ENCODE assay signal across 8 mouse cellular contexts in the genomic region with DNA sequence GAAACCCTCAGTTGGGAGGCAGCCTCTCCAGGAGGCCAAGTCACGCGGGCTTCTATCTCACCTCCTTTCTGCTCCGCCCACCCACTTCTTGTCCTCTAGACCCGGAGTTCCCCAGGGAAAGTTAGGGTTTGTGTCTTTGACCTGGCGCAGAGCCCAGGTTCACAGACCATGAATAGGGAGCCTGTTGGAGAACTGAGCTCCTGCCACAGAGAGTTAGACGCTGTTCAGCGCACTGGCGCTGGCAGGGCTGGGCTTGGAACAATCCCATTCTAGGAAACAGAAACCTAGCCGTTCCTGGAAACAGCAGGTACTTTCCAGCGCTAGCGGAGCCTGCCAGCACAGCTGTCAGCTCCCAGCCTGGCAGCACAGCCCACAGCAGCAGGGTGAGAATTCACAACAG. TPM values are rescaled to one million over a fixed set of nuclear protein-coding genes. Genes with fewer than 3 reads are reported as not detected.
DNase-seq lines count a peak whose midpoint lies in the region; ATAC-seq and TF ChIP-seq lines count a peak whose summit lies in the region.

No protein-coding gene starts in this region.

- DNase-seq in kidney, adult 2 months, result peak; percentile 98
- DNase-seq in adrenal gland, postnatal 25 days, result peak; percentile 60
- DNase-seq in heart, postnatal 4 days, result peak; percentile 57
- no peak for DNase-seq in natural killer cell, adult 2 months (ENCODE audit: low spot score in 2 of 2)

- peak overlapping the region; percentile 41; the same call in 1 of the 2 replicates for H3K27ac ChIP-seq in kidney, adult 2 months (ENCODE audit: insufficient read depth, low read depth, low read length)
- no peak overlapping the region for H3K27ac ChIP-seq in kidney, embryonic 16.5 days (ENCODE audit: low read length)
- H3K27ac ChIP-seq in forebrain, embryonic 15.5 days (replicated peaks), result no peak overlapping the region

- H3K9me3 ChIP-seq in kidney, embryonic 16.5 days (ENCODE audit: low read length), result peaks cover 4% of the 10 kb centered on the region; the same call in 1 of the 2 replicates
- H3K9me3 ChIP-seq in forebrain, embryonic 15.5 days, result no peaks in the 10 kb centered on the region

- 18% methylated on average over 11 of the region's 11 CpGs for WGBS in kidney, adult 2 months
- 79% methylated on average over 11 of the region's 11 CpGs for WGBS in kidney, embryonic 16.5 days
- WGBS in forebrain, embryonic 15.5 days, result 63% methylated on average over 11 of the region's 11 CpGs

- H3K9ac ChIP-seq in kidney, embryonic 16.5 days (replicated peaks; ENCODE audit: low read length), result no peak overlapping the region
- no peak overlapping the region for H3K9ac ChIP-seq in forebrain, embryonic 15.5 days (replicated peaks)

- no peak for TF ChIP-seq POLR2A in kidney, adult 2 months (IDR thresholded peaks at IDR 0.05; ENCODE audit: low read depth, low read length)

- no peak for TF ChIP-seq CTCF in kidney, adult 2 months (conservative IDR thresholded peaks at IDR 0.05; ENCODE audit: insufficient read depth, insufficient read length, low read depth, low read length)

- H3K4me1 ChIP-seq in kidney, adult 2 months (ENCODE audit: control insufficient read depth, insufficient read depth, low read length), result no peaks in the 10 kb centered on the region
- H3K4me1 ChIP-seq in kidney, embryonic 16.5 days (ENCODE audit: insufficient read depth, low read length), result no peaks in the 10 kb centered on the region
- no peaks in the 10 kb centered on the region for H3K4me1 ChIP-seq in forebrain, embryonic 15.5 days

- H3K27me3 ChIP-seq in kidney, adult 2 months (replicated peaks; ENCODE audit: control insufficient read depth, insufficient read depth, low read length), result no peaks in the 10 kb centered on the region
- peaks cover 16% of the 10 kb centered on the region for H3K27me3 ChIP-seq in kidney, embryonic 16.5 days (ENCODE audit: insufficient read depth, low read length)
- H3K27me3 ChIP-seq in forebrain, embryonic 15.5 days, result peaks cover 12% of the 10 kb centered on the region; the same call in 1 of the 2 replicates

- ATAC-seq in kidney, embryonic 16.5 days (ENCODE audit: low FRiP score, low TSS enrichment), result no peak
- ATAC-seq in CD4-positive, CD25-positive, alpha-beta regulatory T cell, adult 4 months, result peak; percentile 72
- peak; percentile 39; the same call in 1 of the 2 replicates for ATAC-seq in megakaryocyte progenitor cell, adult 5-6 weeks (replicated peaks; ENCODE audit: poor library complexity)
- no peak for ATAC-seq in forebrain, embryonic 15.5 days (replicated peaks)

- H3K4me3 ChIP-seq in kidney, adult 2 months (ENCODE audit: insufficient read depth, low read depth, low read length), result peak overlapping the region; percentile 11; the same call in 1 of the 2 replicates
- no peak overlapping the region for H3K4me3 ChIP-seq in kidney, embryonic 16.5 days (ENCODE audit: low read length)
- no peak overlapping the region for H3K4me3 ChIP-seq in forebrain, embryonic 15.5 days

- no peak overlapping the region for H3K4me2 ChIP-seq in kidney, embryonic 16.5 days (replicated peaks; ENCODE audit: low read depth, low read length)
- no peak overlapping the region for H3K4me2 ChIP-seq in forebrain, embryonic 15.5 days (replicated peaks)

- no peaks in the 10 kb centered on the region for H3K36me3 ChIP-seq in kidney, adult 2 months (ENCODE audit: control insufficient read depth, insufficient read depth, low read length)
- H3K36me3 ChIP-seq in kidney, embryonic 16.5 days (ENCODE audit: insufficient read depth, low read length), result no peaks in the 10 kb centered on the region
- H3K36me3 ChIP-seq in forebrain, embryonic 15.5 days, result no peaks in the 10 kb centered on the region

RNA-seq across cellular contexts. Expression of gene Tap2, which starts 15.3 kb away (rescaled TPM):
- 25.0 and 29.2 TPM in 2 replicates for polyA plus RNA-seq in kidney, adult 2 months (2012; rRNA removed)
- polyA plus RNA-seq in kidney, embryonic 16.5 days (2015; fragmentation: Nextera tagmentation; extraction: Ambion mirVana), result 5.2 and 5.8 TPM in 2 replicates
- 100 to 1,000 TPM in 1 of 2 experiments, 10 to 100 TPM in 1; 78.9 to 260 TPM for polyA plus RNA-seq in CD4-positive, CD25-positive, alpha-beta regulatory T cell, adult 4 months (2017; shearing (Covaris generic))
- total RNA-seq in adrenal gland, postnatal 25 days (2021), result 43.1 and 56.6 TPM in 2 replicates
- 10 to 100 TPM; 10.7 to 12.3 TPM for total RNA-seq in heart, postnatal 4 days (2021)
- 8.5 and 17.1 TPM in 2 replicates for total RNA-seq in megakaryocyte progenitor cell, adult 5-6 weeks (2015)
- total RNA-seq in megakaryocyte progenitor cell, adult 5-6 weeks (2017), result 54.6 and 67.9 TPM in 2 replicates
- polyA plus RNA-seq in forebrain, embryonic 15.5 days (2015; fragmentation: Nextera tagmentation; extraction: Ambion mirVana), result 1.3 and 1.7 TPM in 2 replicates

RNA-seq across cellular contexts. Expression of gene H2-Ob, which starts 20.0 kb away (rescaled TPM):
- polyA plus RNA-seq in kidney, adult 2 months (2012; rRNA removed), result 2.3 and 15.1 TPM in 2 replicates
- polyA plus RNA-seq in kidney, embryonic 16.5 days (2015; fragmentation: Nextera tagmentation; extraction: Ambion mirVana), result 0.14 and 0.27 TPM in 2 replicates
- polyA plus RNA-seq in CD4-positive, CD25-positive, alpha-beta regulatory T cell, adult 4 months (2017; shearing (Covaris generic)), result 100 to 1,000 TPM in 1 of 2 experiments, 10 to 100 TPM in 1; 81.1 to 105 TPM
- total RNA-seq in adrenal gland, postnatal 25 days (2021), result 0.43 TPM in 1 of 2 replicates, not detected in the other
- total RNA-seq in heart, postnatal 4 days (2021), result under 1 TPM; 0.23 to 0.38 TPM
- total RNA-seq in megakaryocyte progenitor cell, adult 5-6 weeks (2015), result 6.6 and 13.1 TPM in 2 replicates
- total RNA-seq in megakaryocyte progenitor cell, adult 5-6 weeks (2017), result 3.7 and 8.6 TPM in 2 replicates
- 0.20 TPM in 1 of 2 replicates, not detected in the other for polyA plus RNA-seq in forebrain, embryonic 15.5 days (2015; fragmentation: Nextera tagmentation; extraction: Ambion mirVana)

RNA-seq across cellular contexts. Expression of gene Psmb8, which starts 21.2 kb away (rescaled TPM):
- polyA plus RNA-seq in kidney, adult 2 months (2012; rRNA removed), result 34.2 and 58.1 TPM in 2 replicates
- polyA plus RNA-seq in kidney, embryonic 16.5 days (2015; fragmentation: Nextera tagmentation; extraction: Ambion mirVana), result 6.4 and 7.2 TPM in 2 replicates
- 100 to 1,000 TPM; 781 to 871 TPM for polyA plus RNA-seq in CD4-positive, CD25-positive, alpha-beta regulatory T cell, adult 4 months (2017; shearing (Covaris generic))
- 11.7 and 23.5 TPM in 2 replicates for total RNA-seq in adrenal gland, postnatal 25 days (2021)
- total RNA-seq in heart, postnatal 4 days (2021), result 1 to 10 TPM; 3.7 to 7.0 TPM
- 289 and 290 TPM in 2 replicates for total RNA-seq in megakaryocyte progenitor cell, adult 5-6 weeks (2015)
- 461 and 471 TPM in 2 replicates for total RNA-seq in megakaryocyte progenitor cell, adult 5-6 weeks (2017)
- polyA plus RNA-seq in forebrain, embryonic 15.5 days (2015; fragmentation: Nextera tagmentation; extraction: Ambion mirVana), result 2.3 and 2.6 TPM in 2 replicates

RNA-seq across cellular contexts. Expression of gene Psmb9, which starts 31.1 kb away (rescaled TPM):
- 21.5 and 32.3 TPM in 2 replicates for polyA plus RNA-seq in kidney, adult 2 months (2012; rRNA removed)
- polyA plus RNA-seq in kidney, embryonic 16.5 days (2015; fragmentation: Nextera tagmentation; extraction: Ambion mirVana), result 2.0 and 2.4 TPM in 2 replicates
- polyA plus RNA-seq in CD4-positive, CD25-positive, alpha-beta regulatory T cell, adult 4 months (2017; shearing (Covaris generic)), result 100 to 1,000 TPM; 280 to 324 TPM
- total RNA-seq in adrenal gland, postnatal 25 days (2021), result 7.0 and 14.5 TPM in 2 replicates
- total RNA-seq in heart, postnatal 4 days (2021), result 1 to 10 TPM; 2.5 to 3.8 TPM
- total RNA-seq in megakaryocyte progenitor cell, adult 5-6 weeks (2015), result 112 and 120 TPM in 2 replicates
- total RNA-seq in megakaryocyte progenitor cell, adult 5-6 weeks (2017), result 122 and 126 TPM in 2 replicates
- 0.73 and 1.1 TPM in 2 replicates for polyA plus RNA-seq in forebrain, embryonic 15.5 days (2015; fragmentation: Nextera tagmentation; extraction: Ambion mirVana)

RNA-seq across cellular contexts. Expression of gene Tap1, which starts 31.3 kb away (rescaled TPM):
- 14.5 and 19.4 TPM in 2 replicates for polyA plus RNA-seq in kidney, adult 2 months (2012; rRNA removed)
- 4.7 and 5.5 TPM in 2 replicates for polyA plus RNA-seq in kidney, embryonic 16.5 days (2015; fragmentation: Nextera tagmentation; extraction: Ambion mirVana)
- 100 to 1,000 TPM; 163 to 238 TPM for polyA plus RNA-seq in CD4-positive, CD25-positive, alpha-beta regulatory T cell, adult 4 months (2017; shearing (Covaris generic))
- 14.4 and 20.9 TPM in 2 replicates for total RNA-seq in adrenal gland, postnatal 25 days (2021)
- total RNA-seq in heart, postnatal 4 days (2021), result 1 to 10 TPM; 4.8 to 5.4 TPM
- total RNA-seq in megakaryocyte progenitor cell, adult 5-6 weeks (2015), result 27.6 and 30.5 TPM in 2 replicates
- 62.5 and 82.8 TPM in 2 replicates for total RNA-seq in megakaryocyte progenitor cell, adult 5-6 weeks (2017)
- 1.5 and 1.6 TPM in 2 replicates for polyA plus RNA-seq in forebrain, embryonic 15.5 days (2015; fragmentation: Nextera tagmentation; extraction: Ambion mirVana)

Comparison
In these comparisons a context has a peak if more than half of its experiments do, and no peak if none do; other contexts are left out.
1. DNase-seq: peak in kidney, adult 2 months (single experiment), adrenal gland, postnatal 25 days (single experiment) and heart, postnatal 4 days (single experiment); none in natural killer cell, adult 2 months (0 of 2).
2. ATAC-seq: peak in CD4-positive, CD25-positive, alpha-beta regulatory T cell, adult 4 months (single experiment) and megakaryocyte progenitor cell, adult 5-6 weeks (single experiment); none in kidney, embryonic 16.5 days (single experiment) and forebrain, embryonic 15.5 days (single experiment).
3. RNA of gene Psmb8, which starts 21.2 kb away (polyA plus RNA-seq): 781 to 871 TPM in CD4-positive, CD25-positive, alpha-beta regulatory T cell, adult 4 months; 34.2 to 58.1 TPM in kidney, adult 2 months, 6.4 to 7.2 TPM in kidney, embryonic 16.5 days and 2.3 to 2.6 TPM in forebrain, embryonic 15.5 days; every median in the first group is over 10 times any median in the second.